In the genomic region with DNA sequence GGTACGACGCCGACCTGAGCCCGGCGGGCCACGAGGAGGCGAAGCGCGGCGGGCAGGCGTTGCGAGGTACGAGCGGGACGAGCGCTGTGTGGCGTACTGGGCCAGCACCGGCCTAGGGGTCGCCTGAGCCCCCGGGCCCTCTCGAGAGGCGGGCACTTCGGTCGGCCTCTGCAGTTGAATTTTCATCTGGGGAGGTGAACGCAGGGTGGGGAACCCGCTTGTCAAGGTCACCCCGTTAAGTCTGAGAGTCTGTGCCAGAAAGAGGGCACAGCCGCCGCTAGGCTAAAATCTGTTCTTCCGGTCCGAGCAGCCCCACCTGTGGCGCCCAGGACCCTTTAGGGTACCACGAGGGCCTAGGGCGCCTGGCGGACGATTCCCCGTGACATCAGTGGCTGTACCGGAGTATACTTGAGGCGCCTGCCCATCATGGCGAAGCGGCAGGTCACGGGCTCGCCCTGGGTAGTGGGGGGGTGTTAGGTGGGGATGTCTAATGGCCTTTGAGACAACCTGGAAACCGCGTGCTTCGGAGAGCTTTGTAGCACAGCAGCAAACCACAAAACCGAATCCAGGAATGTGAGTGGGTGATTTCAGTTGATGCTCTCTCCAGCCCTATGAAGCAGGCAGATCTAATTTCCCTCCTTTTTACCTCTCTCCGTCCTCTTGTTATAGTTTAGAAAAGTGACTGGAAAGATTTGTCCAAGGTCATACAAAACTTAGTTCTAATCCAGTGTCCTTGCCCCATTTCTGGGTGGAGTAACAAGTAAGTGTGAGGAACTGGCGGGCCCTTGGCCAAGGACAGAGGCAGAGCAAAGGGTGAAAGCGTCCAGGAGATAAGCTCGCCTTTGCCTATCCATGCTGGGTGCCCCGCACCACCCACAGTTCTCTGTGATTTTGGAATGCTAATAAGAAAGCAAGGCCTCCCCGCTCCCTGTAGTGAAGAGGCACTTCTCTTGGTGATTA, we compare ENCODE assay signal across 8 mouse cellular contexts. TPM values are rescaled to one million over a fixed set of nuclear protein-coding genes. Genes with fewer than 3 reads are reported as not detected.
DNase-seq lines count a peak whose midpoint lies in the region; ATAC-seq lines count a peak whose summit lies in the region.

No protein-coding gene starts in this region.

- H3K36me3 ChIP-seq in forebrain, embryonic 16.5 days (ENCODE audit: control insufficient read depth, insufficient read depth): peaks cover 9% of the 10 kb centered on the region
- peaks cover 19% of the 10 kb centered on the region for H3K36me3 ChIP-seq in hindbrain, embryonic 13.5 days
- H3K36me3 ChIP-seq in midbrain, embryonic 11.5 days (ENCODE audit: control insufficient read depth, insufficient read depth, low read length): peaks cover 8% of the 10 kb centered on the region; the same call in 1 of the 2 replicates

- peak; percentile 23 for DNase-seq in left cerebral cortex, adult 11 months (ENCODE audit: low spot score)
- no peak for DNase-seq in left cerebral cortex, postnatal 36 days (ENCODE audit: low spot score in 2 of 2)
- DNase-seq in left cerebral cortex, postnatal 10 days (ENCODE audit: extremely low spot score in 1 of 2, low spot score in 2 of 2): peak; percentile 16 to 58
- peak; percentile 90 for DNase-seq in midbrain, embryonic 11.5 days (ENCODE audit: low spot score, missing footprints)
- DNase-seq in spleen, postnatal 4 days (ENCODE audit: low spot score in 2 of 2): peak; percentile 38 to 79

- peaks cover 19% of the 10 kb centered on the region for H3K4me1 ChIP-seq in forebrain, embryonic 16.5 days (replicated peaks; ENCODE audit: control insufficient read depth, insufficient read depth, low read length)
- peaks cover 22% of the 10 kb centered on the region for H3K4me1 ChIP-seq in hindbrain, embryonic 13.5 days (replicated peaks)
- peaks cover 15% of the 10 kb centered on the region for H3K4me1 ChIP-seq in midbrain, embryonic 11.5 days (ENCODE audit: control insufficient read depth, insufficient read depth, low read length)

- peak overlapping the region; percentile 98 for H3K4me3 ChIP-seq in forebrain, embryonic 16.5 days (replicated peaks; ENCODE audit: low read length)
- H3K4me3 ChIP-seq in hindbrain, embryonic 13.5 days: peak overlapping the region; percentile 86
- H3K4me3 ChIP-seq in midbrain, embryonic 11.5 days (ENCODE audit: low read depth, low read length): peak overlapping the region; percentile 70

- peak overlapping the region; percentile 85 for H3K9ac ChIP-seq in forebrain, embryonic 16.5 days (replicated peaks; ENCODE audit: low read depth, low read length)
- H3K9ac ChIP-seq in hindbrain, embryonic 13.5 days: peak overlapping the region; percentile 90
- peak overlapping the region; percentile 91 for H3K9ac ChIP-seq in midbrain, embryonic 11.5 days (ENCODE audit: low read length)

- under 1% methylated on average over 50 of the region's 53 CpGs for WGBS in forebrain, embryonic 16.5 days
- WGBS in hindbrain, embryonic 13.5 days: under 1% methylated on average over 53 of the region's 53 CpGs
- WGBS in midbrain, embryonic 11.5 days: under 1% methylated on average over 49 of the region's 53 CpGs

- no peaks in the 10 kb centered on the region for H3K27me3 ChIP-seq in forebrain, embryonic 16.5 days (replicated peaks; ENCODE audit: control insufficient read depth, insufficient read depth, low read length)
- H3K27me3 ChIP-seq in hindbrain, embryonic 13.5 days: no peaks in the 10 kb centered on the region
- no peaks in the 10 kb centered on the region for H3K27me3 ChIP-seq in midbrain, embryonic 11.5 days (ENCODE audit: control insufficient read depth, insufficient read depth, low read length)

- no peaks in the 10 kb centered on the region for H3K9me3 ChIP-seq in forebrain, embryonic 16.5 days (ENCODE audit: control insufficient read depth, low read length)
- H3K9me3 ChIP-seq in hindbrain, embryonic 13.5 days: no peaks in the 10 kb centered on the region
- H3K9me3 ChIP-seq in midbrain, embryonic 11.5 days (ENCODE audit: control insufficient read depth, low read length): no peaks in the 10 kb centered on the region

- H3K27ac ChIP-seq in forebrain, embryonic 16.5 days (ENCODE audit: low read length): peak overlapping the region; percentile 80
- peak overlapping the region; percentile 87 for H3K27ac ChIP-seq in hindbrain, embryonic 13.5 days
- H3K27ac ChIP-seq in midbrain, embryonic 11.5 days (ENCODE audit: low read depth, low read length): peak overlapping the region; percentile 63

- intact Hi-C loops in left cerebral cortex, postnatal 36 days (cut with DNase I): no loop called here
- intact Hi-C loops in left cerebral cortex, postnatal 10 days (cut with DNase I): no loop called here

- H3K4me2 ChIP-seq in forebrain, embryonic 16.5 days (ENCODE audit: low read length): peak overlapping the region; percentile 75
- peak overlapping the region; percentile 92 for H3K4me2 ChIP-seq in hindbrain, embryonic 13.5 days
- peak overlapping the region; percentile 71 for H3K4me2 ChIP-seq in midbrain, embryonic 11.5 days

- peak; percentile 57; the same call in 1 of the 2 replicates for ATAC-seq in cerebellum, adult (ENCODE audit: insufficient number of reproducible peaks, low FRiP score, low TSS enrichment)
- peak; percentile 79 for ATAC-seq in forebrain, embryonic 16.5 days
- peak; percentile 85 for ATAC-seq in hindbrain, embryonic 13.5 days (ENCODE audit: low FRiP score)
- peak; percentile 50 for ATAC-seq in midbrain, embryonic 11.5 days (ENCODE audit: low FRiP score)

RNA-seq across cellular contexts. Expression of gene Pgam1, which starts 0.7 kb away (rescaled TPM):
- 100 to 1,000 TPM; 530 to 626 TPM for total RNA-seq in left cerebral cortex, postnatal 36 days (2021)
- polyA plus RNA-seq in forebrain, embryonic 16.5 days (2015; fragmentation: Nextera tagmentation; extraction: Ambion mirVana): 480 and 488 TPM in 2 replicates
- polyA plus RNA-seq in hindbrain, embryonic 13.5 days (2015; fragmentation: Nextera tagmentation; extraction: Ambion mirVana): 465 and 466 TPM in 2 replicates
- total RNA-seq in left cerebral cortex, postnatal 10 days (2021): 100 to 1,000 TPM; 526 to 534 TPM
- polyA plus RNA-seq in midbrain, embryonic 11.5 days (2014; fragmentation: Nextera tagmentation; extraction: Ambion mirVana): 730 and 785 TPM in 2 replicates

RNA-seq across cellular contexts. Expression of gene Rrp12, which starts 16.4 kb away (rescaled TPM):
- total RNA-seq in left cerebral cortex, postnatal 36 days (2021): 10 to 100 TPM; 32.2 to 34.1 TPM
- polyA plus RNA-seq in forebrain, embryonic 16.5 days (2015; fragmentation: Nextera tagmentation; extraction: Ambion mirVana): 19.5 and 21.0 TPM in 2 replicates
- polyA plus RNA-seq in hindbrain, embryonic 13.5 days (2015; fragmentation: Nextera tagmentation; extraction: Ambion mirVana): 15.6 and 15.7 TPM in 2 replicates
- total RNA-seq in left cerebral cortex, postnatal 10 days (2021): 10 to 100 TPM; 38.5 to 40.3 TPM
- 13.2 and 14.7 TPM in 2 replicates for polyA plus RNA-seq in midbrain, embryonic 11.5 days (2014; fragmentation: Nextera tagmentation; extraction: Ambion mirVana)

RNA-seq across cellular contexts. Expression of gene Exosc1, which starts 20.8 kb away (rescaled TPM):
- total RNA-seq in left cerebral cortex, postnatal 36 days (2021): 10 to 100 TPM; 21.0 to 27.3 TPM
- polyA plus RNA-seq in forebrain, embryonic 16.5 days (2015; fragmentation: Nextera tagmentation; extraction: Ambion mirVana): 71.0 and 72.3 TPM in 2 replicates
- polyA plus RNA-seq in hindbrain, embryonic 13.5 days (2015; fragmentation: Nextera tagmentation; extraction: Ambion mirVana): 65.8 and 67.0 TPM in 2 replicates
- 10 to 100 TPM; 23.7 to 29.0 TPM for total RNA-seq in left cerebral cortex, postnatal 10 days (2021)
- polyA plus RNA-seq in midbrain, embryonic 11.5 days (2014; fragmentation: Nextera tagmentation; extraction: Ambion mirVana): 75.0 and 82.1 TPM in 2 replicates

RNA-seq across cellular contexts. Expression of gene Zdhhc16, which starts 20.9 kb away (rescaled TPM):
- total RNA-seq in left cerebral cortex, postnatal 36 days (2021): 10 to 100 TPM; 45.4 to 48.5 TPM
- polyA plus RNA-seq in forebrain, embryonic 16.5 days (2015; fragmentation: Nextera tagmentation; extraction: Ambion mirVana): 90.2 and 99.3 TPM in 2 replicates
- 78.8 and 80.7 TPM in 2 replicates for polyA plus RNA-seq in hindbrain, embryonic 13.5 days (2015; fragmentation: Nextera tagmentation; extraction: Ambion mirVana)
- total RNA-seq in left cerebral cortex, postnatal 10 days (2021): 10 to 100 TPM; 55.0 to 69.5 TPM
- 64.0 and 64.7 TPM in 2 replicates for polyA plus RNA-seq in midbrain, embryonic 11.5 days (2014; fragmentation: Nextera tagmentation; extraction: Ambion mirVana)

Comparison
In these comparisons a context has a peak if more than half of its experiments do, and no peak if none do; other contexts are left out.
1. DNase-seq: peak in left cerebral cortex, adult 11 months (single experiment), left cerebral cortex, postnatal 10 days (2 of 2), midbrain, embryonic 11.5 days (single experiment) and spleen, postnatal 4 days (2 of 2); none in left cerebral cortex, postnatal 36 days (0 of 2).
2. Peak in every context shown above with its lines, with median percentiles within 50 percentile points of each other: ATAC-seq, H3K27ac ChIP-seq, H3K4me2 ChIP-seq, H3K4me3 ChIP-seq and H3K9ac ChIP-seq.